Mouse (Mus musculus) kidney, adult 2 months (tissue): ENCODE results near the gene Nt5c2.

Source experiments
- CTCF ChIP-seq: fragments of 200-500 bp; conservative IDR thresholded peaks from 2 replicates; pipeline ENCODE4 v1.5.1; 2011; ENCODE audit warnings: low read depth, mild to moderate bottlenecking, control low read depth, low read length, moderate library complexity, mixed read lengths; ENCODE audit not compliant: insufficient read depth, insufficient read length
- POLR2A ChIP-seq: fragments of 200-500 bp; IDR thresholded peaks from one replicate; pipeline ENCODE4 v1.6.1; 2011; ENCODE audit warnings: low read depth, low read length, control low read depth

DNA sequence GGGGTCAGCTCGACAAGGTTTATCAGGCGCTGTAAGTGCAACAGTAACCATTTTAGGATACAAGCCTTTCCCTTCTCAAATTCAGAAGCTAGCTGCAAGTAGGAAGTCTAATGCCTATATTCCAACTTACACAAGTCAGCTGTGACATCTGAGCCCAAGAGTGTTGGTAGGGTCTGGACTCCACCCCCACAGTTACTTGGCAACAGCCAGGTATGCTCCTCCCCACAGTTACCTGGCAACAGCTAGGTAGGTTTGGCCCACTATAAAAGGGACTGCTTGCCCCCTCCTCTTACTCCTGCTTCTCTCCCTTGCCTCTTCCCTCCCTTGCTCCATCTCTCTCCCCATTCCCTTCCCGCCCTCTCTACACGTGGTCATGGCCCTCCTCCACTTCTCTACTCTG, 34.1 kb upstream of the Nt5c2 start:
- TF ChIP-seq CTCF (no peak), POLR2A (no peak)
